Mouse (Mus musculus) brain, adult 2 months (tissue): ENCODE results near the gene Fam216a.
"Not testable (repeated sequence)": the region's sequence is repeated elsewhere in the genome, so short reads cannot be mapped to it uniquely, and the experiment has no call there.

Experiments
- DNase-seq: peaks from one replicate; pipeline ENCODE4 v3.0.0; 2011; ENCODE audit warnings: low read depth, low spot score

Gene Fam216a

GRCm38 (mm10) chr5:122324608-122325431, 47.3 kb downstream of the Fam216a start:
- peak; percentile 99 for DNase-seq

GRCm38 (mm10) chr5:122323523-122323922, 48.6 kb downstream of the Fam216a start:
- peak; percentile 25 for DNase-seq

- peak; percentile 40 for DNase-seq
These were observed 51.9 kb downstream of the Fam216a start for GRCm38 (mm10) chr5:122320205-122320781.

GRCm38 (mm10) chr5:122319474-122320204, 52.5 kb downstream of the Fam216a start:
- DNase-seq, result peak; percentile 79

GRCm38 (mm10) chr5:122318976-122319375, 53.2 kb downstream of the Fam216a start:
- DNase-seq, result not testable (repeated sequence)

GRCm38 (mm10) chr5:122318100-122318499, 54.1 kb downstream of the Fam216a start:
- peak; percentile 45 for DNase-seq

- DNase-seq, result peak; percentile 37
These were observed 54.7 kb downstream of the Fam216a start for GRCm38 (mm10) chr5:122317329-122318045.

GRCm38 (mm10) chr5:122314966-122315667, 57.0 kb downstream of the Fam216a start:
- peak; percentile 97 for DNase-seq
